16 mouse cellular contexts compared by ENCODE assay signal in the genomic region with DNA sequence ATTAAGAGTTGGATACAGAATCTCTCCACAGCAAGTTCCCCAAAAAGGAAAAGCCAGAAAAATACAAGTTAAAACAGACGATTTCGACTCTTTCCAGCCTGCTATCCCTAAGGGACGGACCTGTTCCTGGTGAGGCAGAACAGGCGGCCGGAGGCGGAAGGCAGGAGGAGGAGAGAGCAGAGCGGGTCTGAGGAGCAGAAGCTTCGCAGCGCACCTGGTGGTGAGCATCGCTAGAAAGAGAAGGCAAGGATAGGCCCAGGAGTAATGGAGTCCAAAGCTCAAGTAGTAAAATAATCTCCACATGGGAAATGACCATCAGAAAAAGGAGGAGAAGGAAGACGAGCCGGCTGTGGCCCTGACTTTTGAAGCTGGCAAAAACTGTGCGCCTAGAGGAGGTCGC.
"Had no signal": no experiment of that assay in that cellular context is flagged by ENCODE, and none has a peak within 500 bp of the region (broad histone marks: within the 10 kb centered on the region; RNA-seq: fewer than 3 reads in every experiment).

No protein-coding gene starts in this region.

- DNase-seq: kidney, adult 2 months; kidney, postnatal 14 days; layer of hippocampus, adult 9-11 months; layer of hippocampus, postnatal 36 days; left cerebral cortex, postnatal 4 days; lung, adult 18-20 months; lung, postnatal 4 days; retina, postnatal 1 day; right cerebral cortex, postnatal 14 days; thymus, postnatal 4 days had no signal

- H3K4me2 ChIP-seq: kidney, embryonic 15.5 days; limb, embryonic 13.5 days; midbrain, embryonic 15.5 days; neural tube, embryonic 13.5 days had no signal

- H3K9ac ChIP-seq: kidney, embryonic 15.5 days; limb, embryonic 13.5 days; liver, embryonic 14.5 days; midbrain, embryonic 15.5 days; neural tube, embryonic 13.5 days had no signal

- H3K27ac ChIP-seq: kidney, embryonic 15.5 days; limb, embryonic 13.5 days; liver, embryonic 14.5 days; midbrain, embryonic 10.5 days; midbrain, embryonic 15.5 days; neural tube, embryonic 13.5 days had no signal

- H3K27me3 ChIP-seq: kidney, embryonic 15.5 days; limb, embryonic 13.5 days; midbrain, embryonic 15.5 days; neural tube, embryonic 13.5 days had no signal

- H3K9me3 ChIP-seq: kidney, embryonic 15.5 days; limb, embryonic 13.5 days; midbrain, embryonic 10.5 days; midbrain, embryonic 15.5 days; neural tube, embryonic 13.5 days had no signal

- H3K4me3 ChIP-seq: kidney, embryonic 15.5 days; limb, embryonic 13.5 days; midbrain, embryonic 10.5 days; midbrain, embryonic 15.5 days; neural tube, embryonic 13.5 days had no signal

- H3K36me3 ChIP-seq: kidney, embryonic 15.5 days; limb, embryonic 13.5 days; midbrain, embryonic 10.5 days; midbrain, embryonic 15.5 days; neural tube, embryonic 13.5 days had no signal

- H3K4me1 ChIP-seq: kidney, embryonic 15.5 days; limb, embryonic 13.5 days; midbrain, embryonic 10.5 days; midbrain, embryonic 15.5 days; neural tube, embryonic 13.5 days had no signal

- ATAC-seq: midbrain, embryonic 15.5 days had no signal
